ENCODE assay signal across 13 mouse cellular contexts in genomic region chr10:78349464-78350165, GRCm38 (mm10). TPM values are rescaled to one million over a fixed set of nuclear protein-coding genes. Genes with fewer than 3 reads are reported as not detected.
DNase-seq lines count a peak whose midpoint lies in the region; ATAC-seq and TF ChIP-seq lines count a peak whose summit lies in the region.
"Had no signal": no experiment of that assay in that cellular context is flagged by ENCODE, and none has a peak within 500 bp of the region (broad histone marks: within the 10 kb centered on the region; RNA-seq: fewer than 3 reads in every experiment).

No protein-coding gene starts in this region.

- H3K27ac ChIP-seq in cerebellum, adult 2 months (ENCODE audit: insufficient read depth, low read length), result no peak overlapping the region
- H3K27ac ChIP-seq in midbrain, embryonic 13.5 days, result no peak overlapping the region
- no peak overlapping the region for H3K27ac ChIP-seq in midbrain, postnatal 0 days (ENCODE audit: low read depth, low read length)
- H3K27ac ChIP-seq in neural tube, embryonic 15.5 days (replicated peaks), result no peak overlapping the region
- H3K27ac ChIP-seq: left cerebral cortex, adult 2 months; macrophage had no signal

- H3K27me3 ChIP-seq in cerebellum, adult 2 months (ENCODE audit: control insufficient read depth, insufficient read depth, low read length), result no peaks in the 10 kb centered on the region
- H3K27me3 ChIP-seq in midbrain, embryonic 13.5 days, result no peaks in the 10 kb centered on the region
- no peaks in the 10 kb centered on the region for H3K27me3 ChIP-seq in midbrain, postnatal 0 days (ENCODE audit: insufficient read depth, low read length)
- no peaks in the 10 kb centered on the region for H3K27me3 ChIP-seq in neural tube, embryonic 15.5 days (replicated peaks)

- H3K36me3 ChIP-seq in midbrain, embryonic 13.5 days, result peaks cover 6% of the 10 kb centered on the region; the same call in 1 of the 2 replicates
- no peaks in the 10 kb centered on the region for H3K36me3 ChIP-seq in midbrain, postnatal 0 days (ENCODE audit: insufficient read depth, low read length)
- H3K36me3 ChIP-seq in neural tube, embryonic 15.5 days, result no peaks in the 10 kb centered on the region

- ATAC-seq in midbrain, embryonic 13.5 days, result no peak
- no peak for ATAC-seq in midbrain, postnatal 0 days (ENCODE audit: low FRiP score)
- no peak for ATAC-seq in neural tube, embryonic 15.5 days (ENCODE audit: low FRiP score)
- ATAC-seq: forebrain, embryonic 14.5 days had no signal

- intact Hi-C loops in gastrocnemius, postnatal 14 days (cut with DNase I; ENCODE audit: low total_unique reads), result loop anchor here (10.0 kb wide), 1 partner anchor 65 kb away; no protein-coding TSS in a partner anchor

- peaks cover 48% of the 10 kb centered on the region for H3K4me1 ChIP-seq in cerebellum, adult 2 months (ENCODE audit: control insufficient read depth, insufficient read depth, low read length)
- H3K4me1 ChIP-seq in midbrain, embryonic 13.5 days (replicated peaks), result peaks cover 36% of the 10 kb centered on the region
- H3K4me1 ChIP-seq in midbrain, postnatal 0 days (ENCODE audit: insufficient read depth, low read length), result peaks cover 9% of the 10 kb centered on the region
- peaks cover 34% of the 10 kb centered on the region for H3K4me1 ChIP-seq in neural tube, embryonic 15.5 days

- DNase-seq in cerebellum, adult 2 months, result no peak
- DNase-seq in cerebellum, postnatal 36 days, result no peak
- DNase-seq in midbrain, postnatal 0 days (ENCODE audit: low spot score), result no peak
- peak; percentile 53 for DNase-seq in kidney, postnatal 10 days
- DNase-seq in gastrocnemius, postnatal 14 days, result no peak
- no peak for DNase-seq in natural killer cell, adult 2 months (ENCODE audit: low spot score in 2 of 2)
- DNase-seq: heart, adult 18-20 months; thymus, postnatal 36 days had no signal

- H3K9me3 ChIP-seq in midbrain, embryonic 13.5 days, result no peaks in the 10 kb centered on the region
- no peaks in the 10 kb centered on the region for H3K9me3 ChIP-seq in midbrain, postnatal 0 days (ENCODE audit: low read length)
- no peaks in the 10 kb centered on the region for H3K9me3 ChIP-seq in neural tube, embryonic 15.5 days (replicated peaks)

- H3K4me2 ChIP-seq in midbrain, embryonic 13.5 days (replicated peaks), result no peak overlapping the region
- H3K4me2 ChIP-seq in midbrain, postnatal 0 days (ENCODE audit: low read depth, low read length, poor library complexity, severe bottlenecking), result no peak overlapping the region
- H3K4me2 ChIP-seq in neural tube, embryonic 15.5 days, result peak overlapping the region; percentile 76

- H3K9ac ChIP-seq in midbrain, embryonic 13.5 days (replicated peaks), result 0 out of 2 replicates have a peak overlapping the region, but pooled peaks have one; percentile 99
- no peak overlapping the region for H3K9ac ChIP-seq in midbrain, postnatal 0 days (replicated peaks; ENCODE audit: low read length, poor library complexity, severe bottlenecking)
- H3K9ac ChIP-seq in neural tube, embryonic 15.5 days (replicated peaks), result no peak overlapping the region

- TF ChIP-seq CTCF in cerebellum, adult 2 months (IDR thresholded peaks at IDR 0.05; ENCODE audit: borderline replicate concordance, insufficient read depth, low read depth, low read length), result no peak
- TF ChIP-seq CTCF in midbrain, postnatal 0 days (IDR thresholded peaks at IDR 0.05), result no peak

- WGBS in cerebellum, adult 2 months, result 36% methylated on average over 15 of the region's 15 CpGs
- 79% methylated on average over 15 of the region's 15 CpGs for WGBS in midbrain, embryonic 13.5 days
- 75% methylated on average over 15 of the region's 15 CpGs for WGBS in midbrain, postnatal 0 days
- WGBS in neural tube, embryonic 15.5 days, result 43% methylated on average over 15 of the region's 15 CpGs

- peak overlapping the region; percentile 20 for H3K4me3 ChIP-seq in cerebellum, adult 2 months (replicated peaks; ENCODE audit: insufficient read depth, low read depth, low read length)
- no peak overlapping the region for H3K4me3 ChIP-seq in midbrain, embryonic 13.5 days (replicated peaks)
- H3K4me3 ChIP-seq in midbrain, postnatal 0 days (ENCODE audit: low read depth, low read length), result no peak overlapping the region
- no peak overlapping the region for H3K4me3 ChIP-seq in neural tube, embryonic 15.5 days (replicated peaks)

- no peak for TF ChIP-seq POLR2A in cerebellum, adult 2 months (IDR thresholded peaks at IDR 0.05; ENCODE audit: borderline replicate concordance, insufficient read depth, low read length)

RNA-seq across cellular contexts. Expression of gene Agpat3, which starts 2.7 kb away (rescaled TPM):
- 246 and 256 TPM in 2 replicates for polyA plus RNA-seq in cerebellum, adult 2 months (2012; rRNA removed)
- polyA plus RNA-seq in midbrain, embryonic 13.5 days (2015; fragmentation: Nextera tagmentation; extraction: Ambion mirVana), result 39.3 and 50.9 TPM in 2 replicates
- 106 and 137 TPM in 2 replicates for total RNA-seq in midbrain, postnatal 0 days (2014; rRNA removed)
- 91.7 and 96.8 TPM in 2 replicates for polyA plus RNA-seq in midbrain, postnatal 0 days (2015; fragmentation: Nextera tagmentation; extraction: Ambion mirVana)
- 77.4 and 77.6 TPM in 2 replicates for polyA plus RNA-seq in neural tube, embryonic 15.5 days (2015; fragmentation: Nextera tagmentation; extraction: Ambion mirVana)
- 100 to 1,000 TPM; 160 to 164 TPM for total RNA-seq in gastrocnemius, postnatal 14 days (2021)
